Mouse (Mus musculus): Measurements from ENCODE around the gene Mcm7. TPM values are rescaled to one million over a fixed set of nuclear protein-coding genes. Genes with fewer than 3 reads are reported as not detected.

Gene Mcm7
- polyA plus RNA-seq, 1 experiment = 55.4 TPM

Other genes starting within 250 kb of the Mcm7 start
- gene Gjc3, start 209.3 kb downstream of the Mcm7 start, polyA plus RNA-seq (2012; fragmentation: generic; extraction: Trizol) = not detected
- not detected for gene Azgp1, start 190.9 kb downstream of the Mcm7 start, polyA plus RNA-seq (2012; fragmentation: generic; extraction: Trizol)
- not detected for gene Smok3a, start 151.2 kb downstream of the Mcm7 start, polyA plus RNA-seq (2012; fragmentation: generic; extraction: Trizol)
- not detected for gene Smok3b, start 151.0 kb downstream of the Mcm7 start, polyA plus RNA-seq (2012; fragmentation: generic; extraction: Trizol)
- not detected for gene Smok3c, start 119.2 kb downstream of the Mcm7 start, polyA plus RNA-seq (2012; fragmentation: generic; extraction: Trizol)
- gene Zkscan1, start 87.3 kb downstream of the Mcm7 start, polyA plus RNA-seq (2012; fragmentation: generic; extraction: Trizol) = 5.1 TPM
- gene Zscan21, start 55.5 kb downstream of the Mcm7 start, polyA plus RNA-seq (2012; fragmentation: generic; extraction: Trizol) = 12.3 TPM
- gene Zfp113, start 16.7 kb downstream of the Mcm7 start, polyA plus RNA-seq (2012; fragmentation: generic; extraction: Trizol) = 3.0 TPM
- gene Cops6, start 11.4 kb downstream of the Mcm7 start, polyA plus RNA-seq (2012; fragmentation: generic; extraction: Trizol) = 186 TPM
- gene Ap4m1, start 420 bp downstream of the Mcm7 start, polyA plus RNA-seq (2012; fragmentation: generic; extraction: Trizol) = 10.4 TPM
- gene Taf6, start 15.0 kb upstream of the Mcm7 start, polyA plus RNA-seq (2012; fragmentation: generic; extraction: Trizol) = 47.1 TPM
- 11.5 TPM for gene Cnpy4, start 15.1 kb upstream of the Mcm7 start, polyA plus RNA-seq (2012; fragmentation: generic; extraction: Trizol)
- gene Mblac1, start 21.9 kb upstream of the Mcm7 start, polyA plus RNA-seq (2012; fragmentation: generic; extraction: Trizol) = 2.5 TPM
- gene Nxpe5, start 53.5 kb upstream of the Mcm7 start, polyA plus RNA-seq (2012; fragmentation: generic; extraction: Trizol) = not detected
- gene Lamtor4, start 83.1 kb upstream of the Mcm7 start, polyA plus RNA-seq (2012; fragmentation: generic; extraction: Trizol) = 97.7 TPM
- gene BC037034, start 91.6 kb upstream of the Mcm7 start, polyA plus RNA-seq (2012; fragmentation: generic; extraction: Trizol) = 6.7 TPM
- gene Gal3st4, start 100.4 kb upstream of the Mcm7 start, polyA plus RNA-seq (2012; fragmentation: generic; extraction: Trizol) = not detected
- 0.01 TPM for gene Gm43720, start 107.5 kb upstream of the Mcm7 start, polyA plus RNA-seq (2012; fragmentation: generic; extraction: Trizol)
- 0.54 TPM for gene Gpc2, start 107.6 kb upstream of the Mcm7 start, polyA plus RNA-seq (2012; fragmentation: generic; extraction: Trizol)
- 0.01 TPM for gene Stag3, start 107.8 kb upstream of the Mcm7 start, polyA plus RNA-seq (2012; fragmentation: generic; extraction: Trizol)
- 0.04 TPM for gene Pvrig, start 169.5 kb upstream of the Mcm7 start, polyA plus RNA-seq (2012; fragmentation: generic; extraction: Trizol)

Measured in myocyte (in vitro differentiated cells).